Mouse (Mus musculus) MEL (cell line): ENCODE data around the gene Galnt10. TPM values are rescaled to one million over a fixed set of nuclear protein-coding genes. Genes with fewer than 3 reads are reported as not detected.

ENCODE experiments used
- DNase-seq: peaks from one replicate; pipeline ENCODE4 v3.0.0; 2011; ENCODE audit warnings: low read depth, low spot score
- H3K27ac ChIP-seq: 2 replicates; pipeline ENCODE4 v1.5.1; 2012; ENCODE audit warnings: low read depth, mild to moderate bottlenecking, control low read depth, low read length, moderate library complexity; ENCODE audit not compliant: control insufficient read depth
- H3K27me3 ChIP-seq, 2 experiments: fragments of 150-350 bp in 1 of 2; sonication (generic) in 1 of 2; 2 replicates each; pipeline ENCODE4 v1.6.1; 2012; ENCODE audit warnings: low read length in 2 of 2, mild to moderate bottlenecking in 2 of 2, improper control_type of control experiment in 1 of 2, moderate library complexity in 1 of 2; ENCODE audit not compliant: insufficient read depth in 2 of 2, control insufficient read depth in 1 of 2
- H3K36me3 ChIP-seq, 2 experiments: 2 replicates each; pipeline ENCODE4 v1.6.1; 2012 to 2014; ENCODE audit warnings: low read length in 2 of 2, improper control_type of control experiment in 1 of 2, inconsistent platforms in 1 of 2, mild to moderate bottlenecking in 1 of 2; ENCODE audit not compliant: insufficient read depth in 2 of 2, control insufficient read depth in 1 of 2
- H3K4me1 ChIP-seq, 2 experiments: fragments of 150-350 bp in 1 of 2; sonication (generic) in 1 of 2; 2 replicates each; pipeline ENCODE4 v1.6.1; 2012; ENCODE audit warnings: low read length in 2 of 2, improper control_type of control experiment in 1 of 2, mild to moderate bottlenecking in 1 of 2; ENCODE audit not compliant: insufficient read depth in 2 of 2, control insufficient read depth in 1 of 2
- H3K4me3 ChIP-seq, 2 experiments: fragments of 150-350 bp in 1 of 2; sonication (generic) in 1 of 2; 2 replicates each; pipeline ENCODE4 v1.5.1; 2012; ENCODE audit warnings: low read depth in 2 of 2, low read length in 2 of 2, mild to moderate bottlenecking in 2 of 2, moderate library complexity in 2 of 2, control low read depth in 1 of 2, improper control_type of control experiment in 1 of 2; ENCODE audit not compliant: control insufficient read depth in 1 of 2, insufficient read depth in 1 of 2
- H3K79me2 ChIP-seq: 2 replicates; pipeline ENCODE4 v1.6.1; 2012; ENCODE audit warnings: mild to moderate bottlenecking, low read length, moderate library complexity; ENCODE audit not compliant: control insufficient read depth, poor library complexity, insufficient read depth
- H3K9ac ChIP-seq: 2 replicates; pipeline ENCODE4 v1.6.1; 2012; ENCODE audit warnings: low read depth, mild to moderate bottlenecking, control low read depth, low read length, moderate library complexity; ENCODE audit not compliant: control insufficient read depth, poor library complexity, severe bottlenecking
- H3K9me3 ChIP-seq: fragments of 150-350 bp; sonication (generic); replicated peaks from 2 replicates; pipeline ENCODE4 v1.6.1; 2012; ENCODE audit warnings: mild to moderate bottlenecking, low read length, improper control_type of control experiment, moderate library complexity; ENCODE audit not compliant: insufficient read depth
- CHD1 ChIP-seq: IDR thresholded peaks from 2 replicates; pipeline ENCODE4 v1.6.1; 2012; ENCODE audit warnings: low read depth, mild to moderate bottlenecking, inconsistent platforms, low read length, improper control_type of control experiment
- CHD2 ChIP-seq: IDR thresholded peaks from 2 replicates; pipeline ENCODE4 v1.6.1; 2011; ENCODE audit warnings: low read length, improper control_type of control experiment
- CTCF ChIP-seq, 3 experiments: IDR thresholded peaks in 2 of 3; conservative IDR thresholded peaks in 1 of 3; 2 replicates each; pipeline ENCODE4 v1.5.1; 2011 to 2012; ENCODE audit warnings: low read length in 3 of 3, low read depth in 2 of 3, mild to moderate bottlenecking in 2 of 3, improper control_type of control experiment in 1 of 3, inconsistent platforms in 1 of 3, mixed read lengths in 1 of 3, moderate library complexity in 1 of 3; ENCODE audit not compliant: control insufficient read depth in 1 of 3, insufficient read depth in 1 of 3, poor library complexity in 1 of 3, severe bottlenecking in 1 of 3
- ELF1 ChIP-seq: IDR thresholded peaks from 2 replicates; pipeline ENCODE4 v1.6.1; 2014; ENCODE audit warnings: low read depth, mild to moderate bottlenecking, inconsistent platforms, low read length, improper control_type of control experiment, moderate library complexity
- EP300 ChIP-seq, 2 experiments: IDR thresholded peaks; 2 replicates each; pipeline ENCODE4 v1.6.1; 2011; ENCODE audit warnings: improper control_type of control experiment in 2 of 2, low read length in 2 of 2, low read depth in 1 of 2, mild to moderate bottlenecking in 1 of 2
- ETS1 ChIP-seq: IDR thresholded peaks from 2 replicates; pipeline ENCODE4 v1.6.1; 2012; ENCODE audit warnings: low read depth, mild to moderate bottlenecking, inconsistent platforms, low read length, improper control_type of control experiment, moderate library complexity
- GABPA ChIP-seq: IDR thresholded peaks from 2 replicates; pipeline ENCODE4 v1.6.1; 2012; ENCODE audit warnings: low read depth, mild to moderate bottlenecking, inconsistent platforms, low read length, improper control_type of control experiment, moderate library complexity
- GATA1 ChIP-seq: IDR thresholded peaks from 2 replicates; pipeline ENCODE4 v1.6.1; 2011; ENCODE audit warnings: low read depth, low read length, improper control_type of control experiment
- JUND ChIP-seq: IDR thresholded peaks from 2 replicates; pipeline ENCODE4 v1.6.1; 2011; ENCODE audit warnings: low read depth, mild to moderate bottlenecking, improper control_type of control experiment, low read length
- KAT2A ChIP-seq: conservative IDR thresholded peaks from 2 replicates; pipeline ENCODE4 v1.6.1; 2012; ENCODE audit warnings: low read depth, low read length, improper control_type of control experiment, inconsistent platforms
- MAFK ChIP-seq: IDR thresholded peaks from 2 replicates; pipeline ENCODE4 v1.6.1; 2011; ENCODE audit warnings: low read depth, mild to moderate bottlenecking, low read length, improper control_type of control experiment, borderline replicate concordance
- MAX ChIP-seq: IDR thresholded peaks from 2 replicates; pipeline ENCODE4 v1.6.1; 2011; ENCODE audit warnings: low read length, improper control_type of control experiment
- MAZ ChIP-seq: IDR thresholded peaks from 2 replicates; pipeline ENCODE4 v1.6.1; 2012; ENCODE audit warnings: low read depth, mild to moderate bottlenecking, inconsistent platforms, low read length, improper control_type of control experiment
- MEF2A ChIP-seq: IDR thresholded peaks from 2 replicates; pipeline ENCODE4 v1.6.1; 2014; ENCODE audit warnings: low read depth, mild to moderate bottlenecking, inconsistent platforms, low read length, improper control_type of control experiment; ENCODE audit not compliant: poor library complexity, insufficient replicate concordance, severe bottlenecking; ENCODE audit errors: extremely low read depth
- MYB ChIP-seq: IDR thresholded peaks from 2 replicates; pipeline ENCODE4 v1.6.1; 2011; ENCODE audit warnings: mild to moderate bottlenecking, low read depth, low read length, improper control_type of control experiment
- NELFE ChIP-seq: IDR thresholded peaks from 2 replicates; pipeline ENCODE4 v1.6.1; 2011; ENCODE audit warnings: low read depth, low read length, improper control_type of control experiment
- NRF1 ChIP-seq: IDR thresholded peaks from 2 replicates; pipeline ENCODE4 v1.6.1; 2014; ENCODE audit warnings: low read depth, mild to moderate bottlenecking, inconsistent platforms, low read length, improper control_type of control experiment, moderate library complexity; ENCODE audit not compliant: poor library complexity, insufficient read depth, severe bottlenecking
- POLR2AphosphoS2 ChIP-seq: IDR thresholded peaks from 2 replicates; pipeline ENCODE4 v1.6.1; 2011; ENCODE audit warnings: low read length, improper control_type of control experiment
- RAD21 ChIP-seq: IDR thresholded peaks from 2 replicates; pipeline ENCODE4 v1.6.1; 2011; ENCODE audit warnings: mild to moderate bottlenecking, low read depth, low read length, improper control_type of control experiment
- RCOR1 ChIP-seq: IDR thresholded peaks from 2 replicates; pipeline ENCODE4 v1.6.1; 2012; ENCODE audit warnings: low read depth, mild to moderate bottlenecking, inconsistent platforms, low read length, improper control_type of control experiment
- SIN3A ChIP-seq: IDR thresholded peaks from 2 replicates; pipeline ENCODE4 v1.6.1; 2012; ENCODE audit warnings: low read length, improper control_type of control experiment, inconsistent platforms
- SMC3 ChIP-seq: IDR thresholded peaks from 2 replicates; pipeline ENCODE4 v1.6.1; 2011; ENCODE audit warnings: low read depth, low read length, improper control_type of control experiment
- TAL1 ChIP-seq: IDR thresholded peaks from 2 replicates; pipeline ENCODE4 v1.6.1; 2012; ENCODE audit warnings: mild to moderate bottlenecking, inconsistent platforms, low read length, moderate library complexity, mixed read lengths
- TBP ChIP-seq: IDR thresholded peaks from 2 replicates; pipeline ENCODE4 v1.8.0; 2011; ENCODE audit warnings: low read depth, low read length, improper control_type of control experiment
- TCF12 ChIP-seq: IDR thresholded peaks from 2 replicates; pipeline ENCODE4 v1.6.1; 2014; ENCODE audit warnings: low read depth, mild to moderate bottlenecking, inconsistent platforms, low read length, improper control_type of control experiment, moderate library complexity
- UBTF ChIP-seq: IDR thresholded peaks from 2 replicates; pipeline ENCODE4 v1.6.1; 2012; ENCODE audit warnings: low read depth, mild to moderate bottlenecking, inconsistent platforms, low read length, improper control_type of control experiment, moderate library complexity, borderline replicate concordance; ENCODE audit not compliant: insufficient read depth
- ZKSCAN1 ChIP-seq: IDR thresholded peaks from 2 replicates; pipeline ENCODE4 v1.6.1; 2012; ENCODE audit warnings: low read depth, mild to moderate bottlenecking, inconsistent platforms, low read length, improper control_type of control experiment, moderate library complexity
- ZMIZ1 ChIP-seq: IDR thresholded peaks from 2 replicates; pipeline ENCODE4 v1.6.1; 2012; ENCODE audit warnings: low read depth, mild to moderate bottlenecking, inconsistent platforms, low read length, improper control_type of control experiment, moderate library complexity
- ZNF384 ChIP-seq: IDR thresholded peaks from 2 replicates; pipeline ENCODE4 v1.6.1; 2012; ENCODE audit warnings: low read depth, mild to moderate bottlenecking, inconsistent platforms, low read length, improper control_type of control experiment
- polyA plus RNA-seq, 2 experiments: library from polyadenylated mRNA; stranded (reverse) in 1 of 2; unstranded in 1 of 2; fragments of >175 nt in 1 of 2; fragments of >200 nt in 1 of 2; gene quantifications; 2 replicates each; pipeline versions ENCODE4 v1.2.1 to v1.2.4; 2012; ENCODE audit warnings: low replicate concordance in 2 of 2, low read depth in 1 of 2; ENCODE audit not compliant: insufficient read length in 2 of 2, insufficient read depth in 1 of 2, missing spikeins in 1 of 2
- total RNA-seq: library from RNA; depleted of rRNA; stranded (reverse); fragments of 300-350 nt; gene quantifications from 2 replicates; pipeline ENCODE4 v1.2.3, GENCODE M21; 2012

Galnt10 gene
- total and polyA plus RNA-seq, 3 experiments, result 26.7 to 27.4 TPM; not detected in 1

- Histone ChIP-seq H3K27ac (peak overlapping the region; percentile 78), H3K27me3 (no peaks in the 10 kb centered on the region), H3K9ac (peak overlapping the region; percentile 46), H3K4me3 (peak overlapping the region; percentile 2 to 20; a peak in 1 of 4 replicates), H3K79me2 (peaks cover 26% of the 10 kb centered on the region), H3K9me3 (no peaks in the 10 kb centered on the region)
- DNase-seq, result peak; percentile 75
- no peak for TF ChIP-seq MAX
- 0 out of 2 replicates have a peak, but pooled peaks have one; percentile 34 for TF ChIP-seq ELF1
- peak in 1 of 2 experiments; percentile 25; a peak in 1 of 4 replicates for TF ChIP-seq EP300 (IDR thresholded peaks at IDR 0.05; ENCODE audit: low read depth in 1 of 2, low read length in 2 of 2)
- no peak for TF ChIP-seq POLR2AphosphoS2
- peak; percentile 41; the same call in 1 of the 2 replicates for TF ChIP-seq TCF12
- no peak for TF ChIP-seq MYB
- peak; percentile 73; the same call in 1 of the 2 replicates for TF ChIP-seq MAZ
- TF ChIP-seq MAFK, result no peak
- TF ChIP-seq TBP, result no peak
- TF ChIP-seq GABPA, result no peak
- peak; percentile 23; the same call in 1 of the 2 replicates for TF ChIP-seq CHD2
- TF ChIP-seq ZMIZ1, result no peak
- TF ChIP-seq KAT2A, result no peak
- 0 out of 2 replicates have a peak, but pooled peaks have one; percentile 33 for TF ChIP-seq ETS1
- TF ChIP-seq, all 39 proteins: peak for 6
- peaks cover 36 to 77% of the 10 kb centered on the region in 2 experiments for H3K4me1 ChIP-seq
- peaks cover 0 to 50% of the 10 kb centered on the region in 2 experiments; a peak in 2 of 4 replicates for H3K36me3 ChIP-seq
Measured at GRCm38 (mm10) chr11:57650867-57651266, 5.6 kb downstream of the Galnt10 start.

GRCm38 (mm10) chr11:57651281-57651810, 6.1 kb downstream of the Galnt10 start:
- peak overlapping the region in 1 of 2 experiments; percentile 2; a peak in 1 of 4 replicates for H3K4me3 ChIP-seq
- TF ChIP-seq SIN3A, result peak; percentile 99
- TF ChIP-seq ZKSCAN1, result no peak
- TF ChIP-seq RAD21, result no peak
- no peak; the same call in 1 of the 2 replicates for TF ChIP-seq SMC3
- peak; percentile 99 for TF ChIP-seq GATA1
- TF ChIP-seq CTCF (IDR thresholded peaks at IDR 0.05 in 2 of 3, conservative IDR thresholded peaks at IDR 0.05 in 1 of 3; ENCODE audit: control insufficient read depth in 1 of 3, insufficient read depth in 1 of 3, low read depth in 2 of 3, low read length in 3 of 3, poor library complexity in 1 of 3, severe bottlenecking in 1 of 3), result peak in 2 of 3 experiments; percentile 11 to 28; a peak in 1 of 6 replicates
- peak; percentile 95 for TF ChIP-seq RCOR1
- TF ChIP-seq MAFK, result peak; percentile 56; the same call in 1 of the 2 replicates
- TF ChIP-seq UBTF, result no peak
- TF ChIP-seq KAT2A, result no peak
- TF ChIP-seq POLR2AphosphoS2, result no peak
- TF ChIP-seq JUND, result no peak
- no peak for TF ChIP-seq CHD1
- TF ChIP-seq MYB, result no peak
- peak; percentile 97 for TF ChIP-seq ETS1
- no peak for TF ChIP-seq ZMIZ1
- TF ChIP-seq TAL1, result peak; percentile 98
- TF ChIP-seq NRF1, result no peak
- TF ChIP-seq NELFE, result no peak
- TF ChIP-seq ZNF384, result no peak
- peak; percentile 89 for TF ChIP-seq MAX
- TF ChIP-seq MEF2A, result peak; percentile 23; the same call in 1 of the 2 replicates
- TF ChIP-seq EP300 (IDR thresholded peaks at IDR 0.05; ENCODE audit: low read depth in 1 of 2, low read length in 2 of 2), result peak; percentile 96

More at GRCm38 (mm10) chr11:57651281-57651810, 6.1 kb downstream of the Galnt10 start:
- H3K4me1 ChIP-seq, result peaks cover 40 to 79% of the 10 kb centered on the region in 2 experiments
- no peaks in the 10 kb centered on the region for H3K9me3 ChIP-seq
- H3K36me3 ChIP-seq, result peaks cover 0 to 55% of the 10 kb centered on the region in 2 experiments; a peak in 2 of 4 replicates
- peak overlapping the region; percentile 35 for H3K9ac ChIP-seq
- H3K27me3 ChIP-seq, result no peaks in the 10 kb centered on the region
- H3K79me2 ChIP-seq, result peaks cover 26% of the 10 kb centered on the region
- peak overlapping the region; percentile 78 for H3K27ac ChIP-seq
- peak; percentile 95 for DNase-seq
